Mouse (Mus musculus) C2C12 (cell line): ENCODE measurements around the gene Cacna1i.

ENCODE experiments used
- CEBPB ChIP-seq: IDR thresholded peaks from one replicate; pipeline ENCODE4 v1.6.1; 2011; ENCODE audit warnings: low read depth, mild to moderate bottlenecking, control low read depth, moderate library complexity
- CTCF ChIP-seq: IDR thresholded peaks from one replicate; pipeline ENCODE4 v1.5.1; 2011; ENCODE audit not compliant: control insufficient read depth, insufficient read depth, insufficient read length
- MAX ChIP-seq: IDR thresholded peaks from one replicate; pipeline ENCODE4 v1.6.1; 2011; ENCODE audit warnings: mild to moderate bottlenecking, control low read depth
- MYOG ChIP-seq: IDR thresholded peaks from one replicate; pipeline ENCODE4 v1.6.1; 2011; ENCODE audit not compliant: control insufficient read depth, insufficient read length; ENCODE audit errors: extremely low read depth
- USF1 ChIP-seq: IDR thresholded peaks from one replicate; pipeline ENCODE4 v1.6.1; 2011; ENCODE audit warnings: low read depth, mild to moderate bottlenecking, control low read depth, moderate library complexity

GRCm38 (mm10) chr15:80346510-80346909, 59.5 kb downstream of the Cacna1i start:
- no peak for TF ChIP-seq MAX
- no peak for TF ChIP-seq CEBPB
- TF ChIP-seq CTCF, result no peak
- no peak for TF ChIP-seq USF1
- no peak for TF ChIP-seq MYOG
